Mouse (Mus musculus): ENCODE measurements around the gene Gm40193.
"Not testable (repeated sequence)": the region's sequence is repeated elsewhere in the genome, so short reads cannot be mapped to it uniquely, and the experiment has no call there.

The Gm40193 gene

DNA sequence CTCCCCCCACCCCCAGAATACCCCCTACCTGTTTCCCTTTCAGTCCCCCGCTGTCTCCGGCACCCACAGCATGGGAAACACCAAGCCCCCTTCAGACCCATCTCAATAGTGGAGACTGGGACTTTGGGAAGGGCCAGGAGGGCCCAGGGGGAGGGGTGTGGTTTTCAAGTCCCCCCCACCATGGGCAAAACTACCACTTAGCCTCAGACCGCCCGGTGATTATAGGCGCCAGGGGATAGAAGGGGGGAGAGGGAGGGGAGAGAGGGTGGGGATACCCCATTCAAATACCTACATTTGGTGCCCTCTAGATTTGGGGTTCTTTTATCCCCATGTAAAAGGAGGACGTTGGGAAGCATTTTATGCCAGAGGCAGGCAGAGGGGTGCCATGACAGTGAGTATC is at the start of gene Gm40193:
Gm40193 (minus strand) TSS at position 101 of the 400 bp plus-strand sequence.
- no peak for DNase-seq (ENCODE audit: low spot score in 2 of 2)

DNA sequence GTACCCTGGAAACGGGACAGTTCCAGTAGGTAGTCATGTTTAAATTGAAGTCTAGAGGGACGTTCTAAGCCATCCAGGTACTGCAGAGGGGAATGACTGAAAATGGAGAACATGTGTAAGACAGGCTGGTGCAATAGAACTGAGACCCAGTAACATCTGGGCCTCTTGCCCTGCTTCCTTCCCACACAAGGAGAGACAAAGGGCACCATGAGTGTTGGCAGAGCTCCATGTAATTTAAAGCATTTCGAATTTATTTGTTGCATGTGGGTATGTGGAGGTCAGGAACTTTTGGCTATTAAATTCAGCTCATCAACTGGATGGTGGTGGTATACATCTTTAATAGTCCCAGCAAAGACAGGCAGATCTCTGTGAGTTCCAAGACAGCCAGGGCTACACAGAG is 49.5 kb upstream of the Gm40193 start:
- no peak for DNase-seq (ENCODE audit: low spot score in 2 of 2)

- no peak for DNase-seq (ENCODE audit: low spot score in 2 of 2)
Measured at GRCm38 (mm10) chr11:70580921-70581320, 48.2 kb upstream of the Gm40193 start.

DNA sequence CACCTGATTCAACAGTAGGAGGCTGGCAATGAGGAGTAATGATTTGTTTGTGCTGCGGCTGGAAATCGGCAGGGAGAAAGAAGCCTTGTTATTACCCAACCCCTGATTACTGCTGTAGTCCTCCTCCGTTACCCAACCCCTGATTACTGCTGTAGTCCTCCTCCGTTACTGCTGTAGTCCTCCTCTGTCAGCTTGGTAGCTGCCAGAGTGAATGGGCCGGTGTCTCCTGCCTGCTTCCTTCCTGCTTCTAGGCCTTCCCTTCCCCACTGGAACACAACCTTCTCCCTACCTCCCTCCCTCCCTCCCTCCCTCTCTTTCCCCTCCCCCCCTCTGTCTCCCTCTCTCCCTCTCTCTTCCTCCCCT is 47.6 kb upstream of the Gm40193 start:
- no peak for DNase-seq (ENCODE audit: low spot score in 2 of 2)

DNA sequence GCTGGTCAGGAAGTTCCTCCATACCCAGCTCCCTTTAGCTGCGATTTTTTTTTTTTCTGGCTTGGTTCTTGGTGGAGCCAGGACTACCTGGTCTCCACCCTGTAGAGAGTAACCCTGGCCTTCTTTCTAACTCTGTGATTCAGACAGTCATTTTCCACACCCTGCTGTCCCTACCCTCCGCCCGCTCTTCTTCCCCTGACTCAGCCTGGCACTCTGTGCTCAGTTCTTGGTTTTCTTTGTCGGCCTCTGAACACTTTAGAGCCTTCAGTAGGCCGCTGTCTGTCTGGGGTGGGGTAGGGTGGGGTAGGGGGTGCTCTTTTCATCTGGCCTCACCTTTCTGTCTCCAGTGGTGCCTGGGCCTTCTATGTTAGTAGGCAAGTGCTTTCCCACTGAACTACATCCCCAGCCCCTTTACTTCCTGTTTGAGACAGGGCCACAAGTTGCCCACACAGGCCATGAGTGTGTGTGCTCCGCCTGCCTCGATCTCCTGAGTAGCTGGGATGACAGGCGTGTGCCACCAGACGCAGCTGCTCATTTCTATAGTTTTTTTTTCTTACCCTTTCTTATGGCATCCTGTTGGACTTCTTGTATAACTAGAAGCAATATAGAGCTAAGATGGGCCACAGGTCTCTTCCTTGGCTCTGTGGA is 47.1 kb upstream of the Gm40193 start:
- DNase-seq (ENCODE audit: low spot score in 2 of 2), result no peak

- DNase-seq (ENCODE audit: low spot score in 2 of 2), result no peak
Measured at GRCm38 (mm10) chr11:70578962-70579361, 46.2 kb upstream of the Gm40193 start.

- no peak for DNase-seq (ENCODE audit: low spot score in 2 of 2)
Measured at GRCm38 (mm10) chr11:70577201-70577600, 44.5 kb upstream of the Gm40193 start.

DNA sequence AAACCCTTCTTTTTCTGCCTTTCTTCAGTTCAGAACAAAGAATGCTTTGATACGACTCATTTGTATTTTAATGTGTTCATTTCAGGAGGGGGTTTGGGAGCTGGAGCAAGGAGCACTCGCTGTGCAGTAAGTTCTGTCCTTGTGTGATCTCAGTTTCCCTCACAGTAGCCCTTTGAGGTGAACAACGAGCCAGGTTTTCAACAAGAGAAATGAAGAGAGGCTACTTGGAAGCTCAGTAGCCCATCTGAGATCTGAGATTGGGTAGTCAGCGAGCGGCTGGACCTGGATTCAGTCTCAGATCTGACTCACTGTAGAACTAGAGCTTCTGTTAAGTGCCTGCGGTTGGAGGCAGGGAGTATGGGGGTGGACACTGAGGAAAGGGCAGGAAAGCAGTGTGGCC is 41.1 kb upstream of the Gm40193 start:
- no peak for DNase-seq (ENCODE audit: low spot score in 2 of 2)

DNA sequence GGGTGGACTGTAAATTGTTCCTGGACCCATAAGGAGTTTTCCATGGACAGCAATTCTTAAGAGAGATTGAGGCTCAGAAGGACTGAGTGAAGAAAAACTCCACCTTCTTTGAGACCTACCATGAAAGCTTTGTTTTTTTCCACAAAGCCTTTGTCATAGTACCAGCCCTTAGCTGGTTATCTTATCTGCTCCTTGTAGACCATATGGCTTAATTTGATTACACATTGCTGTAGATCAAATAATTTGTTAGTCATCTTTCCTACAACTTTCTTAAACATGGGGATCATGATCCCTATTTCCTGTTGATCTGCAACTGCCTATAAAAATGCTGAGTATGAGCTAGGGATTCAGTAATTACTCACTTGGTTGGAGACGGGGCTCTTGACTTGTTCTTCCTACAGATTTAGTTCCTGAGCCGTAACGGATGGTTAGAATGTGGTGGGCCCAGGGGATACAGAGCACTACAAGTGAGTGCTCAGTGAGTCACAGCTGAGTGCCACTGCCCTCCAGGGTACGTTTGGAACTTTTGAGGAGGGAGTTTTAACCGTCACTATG is 39.7 kb upstream of the Gm40193 start:
- DNase-seq (ENCODE audit: low spot score in 2 of 2), result no peak

DNA sequence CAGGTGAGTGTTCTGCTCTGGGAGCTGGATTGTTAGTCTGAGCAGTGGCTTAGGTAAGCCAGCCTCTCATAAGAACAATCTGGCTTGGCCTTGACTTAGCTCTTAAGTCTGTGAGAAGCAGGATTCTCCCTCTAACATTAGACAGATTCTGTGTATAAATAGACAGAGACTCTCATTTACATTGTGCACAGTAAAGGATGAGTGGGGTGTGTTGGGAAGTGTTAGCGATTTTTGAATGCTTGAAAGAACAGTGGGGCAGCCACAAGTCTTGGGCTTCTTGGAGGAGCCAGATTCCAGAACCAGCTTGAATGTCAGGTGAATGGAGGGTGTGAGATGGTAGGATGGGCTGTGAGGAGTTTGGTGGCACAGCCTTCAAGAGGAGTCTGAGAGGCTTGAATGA is 38.9 kb upstream of the Gm40193 start:
- DNase-seq (ENCODE audit: low spot score in 2 of 2), result no peak

GRCm38 (mm10) chr11:70570614-70571013 is 37.9 kb upstream of the Gm40193 start:
- DNase-seq (ENCODE audit: low spot score in 2 of 2), result not testable (repeated sequence)

DNA sequence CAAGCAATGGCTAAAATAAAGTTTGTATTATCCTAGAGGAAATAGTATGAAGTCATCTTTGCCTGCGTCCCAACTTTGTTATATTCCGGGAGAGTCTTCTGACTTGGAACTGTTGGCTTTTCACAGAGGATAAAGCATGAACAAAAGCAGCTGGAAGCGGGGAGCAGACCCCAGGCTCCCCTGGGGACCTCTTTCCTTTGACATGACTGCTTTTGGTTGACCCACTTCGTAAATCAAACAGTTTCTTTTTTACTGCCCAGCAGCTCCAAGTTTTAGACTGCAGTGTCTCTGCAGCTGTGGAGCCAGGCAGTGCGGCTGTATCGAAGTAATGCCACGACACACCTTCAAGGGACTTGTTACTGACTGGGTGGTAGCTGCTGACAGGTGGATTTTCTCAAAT is 33.8 kb upstream of the Gm40193 start:
- no peak for DNase-seq (ENCODE audit: low spot score in 2 of 2)

- no peak for DNase-seq (ENCODE audit: low spot score in 2 of 2)
Measured at GRCm38 (mm10) chr11:70564276-70564873, 31.6 kb upstream of the Gm40193 start.

DNA sequence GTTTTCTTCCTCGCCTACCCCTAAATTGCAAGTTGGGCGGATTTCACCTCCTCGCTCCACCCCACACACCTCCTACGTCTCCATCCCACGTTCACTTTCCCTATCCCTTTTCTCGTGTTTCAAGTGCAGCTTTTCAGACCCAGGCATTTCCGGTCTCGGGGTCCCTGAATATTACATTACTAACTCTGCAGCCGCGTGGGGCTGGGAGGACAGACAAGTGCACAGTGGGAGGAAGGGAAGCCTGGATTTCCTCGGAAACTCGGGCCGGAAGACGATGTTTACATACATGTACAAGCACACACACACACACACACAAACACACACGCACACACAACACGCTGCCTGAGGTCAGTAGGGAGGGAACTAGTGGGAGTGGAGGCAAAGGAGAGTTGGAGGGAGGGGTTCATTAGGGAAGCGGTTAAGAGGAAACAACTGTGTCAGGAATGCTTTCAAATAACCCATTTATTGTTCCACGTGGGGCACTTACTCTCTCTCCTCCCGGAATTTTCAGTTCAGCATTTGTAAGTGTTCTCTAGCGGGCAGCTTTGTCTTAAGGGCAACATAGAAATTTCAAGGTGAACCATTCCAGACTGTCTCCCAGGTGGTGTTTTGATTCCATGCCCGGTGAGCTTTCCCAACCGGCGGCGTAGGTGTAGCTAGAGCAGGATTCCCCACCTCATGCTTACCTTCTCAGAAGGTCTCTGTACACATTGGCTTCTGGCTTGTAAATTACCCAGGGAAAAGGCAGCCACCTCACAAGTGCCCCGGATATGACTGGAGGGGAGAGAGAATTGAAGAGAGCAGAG is 30.9 kb upstream of the Gm40193 start:
- peak; percentile 29 to 34 for DNase-seq (ENCODE audit: low spot score in 2 of 2)

- no peak for DNase-seq (ENCODE audit: low spot score in 2 of 2)
Measured at GRCm38 (mm10) chr11:70562995-70563469, 30.3 kb upstream of the Gm40193 start.

- DNase-seq (ENCODE audit: low spot score in 2 of 2), result peak; percentile 77 to 85
Measured at GRCm38 (mm10) chr11:70562287-70562994, 29.7 kb upstream of the Gm40193 start, which contains the start of gene Mink1. Mink1 (plus strand) TSS chr11:70562881.

DNA sequence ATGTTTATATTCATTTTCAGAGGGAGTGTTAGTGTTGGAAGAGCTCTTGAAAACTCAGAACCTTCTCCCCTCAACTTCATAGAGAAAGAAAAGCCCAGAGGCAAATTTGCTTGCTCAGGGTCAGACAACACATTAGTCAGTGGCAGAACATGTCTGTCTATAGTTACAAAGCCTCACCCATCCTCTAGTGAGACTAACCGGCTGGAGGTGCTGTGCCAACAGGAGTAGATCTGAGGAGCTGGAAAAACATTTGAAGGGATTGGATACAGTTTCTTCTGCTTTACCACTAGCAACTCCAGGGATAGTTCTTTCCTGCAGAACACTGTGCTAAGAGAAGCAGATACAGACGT is 29.2 kb upstream of the Gm40193 start:
- no peak for DNase-seq (ENCODE audit: low spot score in 2 of 2)

DNA sequence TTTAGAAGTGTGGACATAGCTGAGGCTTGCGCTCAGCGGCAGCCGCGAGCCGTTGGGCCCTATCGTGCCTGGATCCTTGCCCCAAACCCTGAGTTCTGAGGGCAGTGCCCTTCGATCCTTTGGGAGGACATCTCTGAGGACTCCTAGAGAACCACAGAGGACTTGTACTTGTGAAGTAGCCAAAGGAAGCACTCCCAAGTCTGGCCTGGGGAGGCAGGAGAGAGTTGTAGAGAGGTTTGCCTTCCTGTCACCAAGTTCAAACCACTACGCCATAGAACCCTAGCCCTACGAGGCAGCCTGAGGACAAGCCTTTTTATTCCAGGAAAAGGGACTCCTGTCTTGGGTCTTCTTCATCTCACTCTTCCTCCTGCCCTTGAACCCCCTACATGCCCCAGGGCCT is 24.8 kb upstream of the Gm40193 start:
- no peak for DNase-seq (ENCODE audit: low spot score in 2 of 2)

DNA sequence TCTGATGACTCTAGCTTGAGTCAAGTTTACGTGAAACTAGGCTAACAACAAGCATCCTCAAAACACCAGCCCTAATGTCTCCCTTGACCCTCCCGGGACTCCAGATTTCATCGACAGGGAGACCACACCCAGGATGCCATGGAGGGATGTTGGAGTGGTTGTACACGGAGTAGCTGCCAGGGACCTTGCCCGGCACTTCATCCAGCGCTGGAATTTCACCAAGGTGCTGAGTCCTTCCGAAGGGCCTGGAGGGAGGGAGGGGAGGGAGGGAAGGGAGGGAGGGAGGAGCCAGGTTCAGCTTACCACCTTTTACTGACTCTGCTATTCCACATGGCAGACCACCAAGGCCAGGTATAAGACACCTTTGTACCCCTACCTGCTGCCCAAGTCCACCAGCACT is 21.2 kb upstream of the Gm40193 start:
- no peak for DNase-seq (ENCODE audit: low spot score in 2 of 2)

- DNase-seq (ENCODE audit: low spot score in 2 of 2), result no peak
Measured at GRCm38 (mm10) chr11:70551526-70551925, 18.8 kb upstream of the Gm40193 start.

- DNase-seq (ENCODE audit: low spot score in 2 of 2), result no peak
Measured at GRCm38 (mm10) chr11:70544496-70544895, 11.8 kb upstream of the Gm40193 start.

DNA sequence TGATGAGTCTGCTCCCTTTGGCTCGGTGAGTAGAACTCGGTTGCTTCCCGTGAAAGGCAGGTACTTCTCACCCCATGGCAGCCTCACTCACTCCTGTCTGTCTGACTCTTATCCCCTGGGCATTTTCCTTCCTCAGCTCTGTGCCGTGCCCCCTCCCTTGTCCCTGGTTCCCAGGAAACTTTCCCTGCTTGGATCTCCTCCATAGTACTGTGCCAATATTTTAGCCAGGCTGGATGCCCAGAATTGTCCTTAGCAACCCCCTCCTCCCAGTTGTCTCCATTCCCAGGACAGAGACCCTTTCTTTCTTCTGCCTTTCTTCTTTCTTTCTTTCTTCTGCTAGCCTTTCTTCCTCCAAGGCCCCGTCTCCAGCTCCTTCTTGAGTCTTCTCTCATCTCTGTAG is 8.7 kb upstream of the Gm40193 start:
- no peak for DNase-seq (ENCODE audit: low spot score in 2 of 2)
